Mouse (Mus musculus) activated CD4-positive, CD25-positive, alpha-beta regulatory T cell, adult 4 months (primary cell): ENCODE measurements around the gene Bcl6. TPM values are rescaled to one million over a fixed set of nuclear protein-coding genes. Genes with fewer than 3 reads are reported as not detected.
A peak's percentile ranks its signal among the peaks of the same experiment; 100 is the strongest.

ENCODE experiments used
- ATAC-seq: one replicate; pipeline ENCODE4 v1.8.0; 2017
- polyA plus RNA-seq, 2 experiments: library from polyadenylated mRNA; unstranded; fragments of 100-300 nt; shearing (Covaris generic); gene quantifications; one replicate each; pipeline ENCODE4 v1.2.1; 2017

Gene Bcl6
- polyA plus RNA-seq, 2 experiments from 2014 or later, result 4.3 to 12.9 TPM

GRCm38 (mm10) chr16:23972126-23972740 is 16.4 kb downstream of the Bcl6 start:
- ATAC-seq, result no peak

GRCm38 (mm10) chr16:23969919-23970318 is 18.7 kb downstream of the Bcl6 start:
- ATAC-seq, result no peak

GRCm38 (mm10) chr16:23968888-23969287 is 19.8 kb downstream of the Bcl6 start:
- no peak for ATAC-seq

GRCm38 (mm10) chr16:23967301-23967700 is 21.4 kb downstream of the Bcl6 start:
- no peak for ATAC-seq

GRCm38 (mm10) chr16:23966066-23966465 is 22.6 kb downstream of the Bcl6 start:
- ATAC-seq, result no peak

GRCm38 (mm10) chr16:23964706-23965367 is 23.8 kb downstream of the Bcl6 start:
- no peak for ATAC-seq

DNA sequence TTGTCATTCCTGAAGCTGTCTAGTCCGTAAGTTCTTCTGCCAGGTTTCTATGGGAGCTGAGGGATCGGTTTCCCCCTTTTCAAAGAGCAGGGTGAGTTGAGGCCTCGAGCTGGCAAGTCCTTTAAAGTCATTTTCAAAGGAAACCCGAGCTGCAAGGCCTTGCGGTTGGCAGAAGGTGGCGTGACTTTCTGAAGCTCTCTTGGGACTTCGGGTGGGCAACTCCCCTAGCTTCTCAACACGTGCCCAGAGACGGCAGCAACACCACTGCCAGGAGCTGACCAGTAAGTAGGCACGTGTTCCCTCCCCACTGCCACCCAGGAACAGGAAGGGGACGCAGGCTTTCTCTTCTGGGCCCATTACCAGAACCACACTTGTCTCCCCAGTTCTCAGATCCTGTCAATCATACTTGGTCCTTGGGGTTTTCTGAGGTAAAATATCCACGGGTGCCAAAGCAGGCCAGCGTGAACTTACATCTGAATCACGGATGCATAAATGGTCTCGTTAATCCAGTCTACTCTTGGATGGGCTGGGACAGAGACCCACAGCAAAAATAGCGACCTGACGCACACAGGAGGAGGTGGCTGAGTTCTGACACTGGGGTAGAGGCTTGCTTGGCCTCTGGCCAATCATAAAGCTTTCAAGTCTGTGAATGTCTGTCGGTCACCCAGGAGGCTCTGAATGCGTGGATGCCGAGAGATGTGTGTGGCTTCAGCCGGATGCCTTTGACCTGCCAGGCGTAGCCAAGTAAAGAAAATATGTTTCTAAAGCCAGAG is 24.6 kb downstream of the Bcl6 start:
- no peak for ATAC-seq

DNA sequence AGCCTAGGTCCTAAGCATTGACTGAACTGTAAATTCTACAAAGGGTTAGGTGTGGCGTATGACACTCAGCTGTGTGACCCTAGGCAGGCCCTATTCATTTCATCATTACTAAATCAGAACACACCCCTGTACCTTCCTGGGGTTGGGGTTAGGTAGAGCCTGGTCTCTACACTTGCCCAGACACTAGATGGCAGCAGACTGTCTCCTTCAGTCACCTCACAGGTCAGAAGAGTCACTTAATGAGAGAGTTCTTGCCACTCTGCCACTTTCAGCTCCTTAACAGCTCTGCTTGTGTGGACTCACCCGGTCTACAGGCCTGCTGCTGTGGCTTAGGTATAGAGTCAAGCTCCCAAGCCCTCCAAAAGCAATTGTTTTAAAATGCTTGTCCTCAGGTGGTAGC is 26.3 kb downstream of the Bcl6 start:
- ATAC-seq, result peak; percentile 61

DNA sequence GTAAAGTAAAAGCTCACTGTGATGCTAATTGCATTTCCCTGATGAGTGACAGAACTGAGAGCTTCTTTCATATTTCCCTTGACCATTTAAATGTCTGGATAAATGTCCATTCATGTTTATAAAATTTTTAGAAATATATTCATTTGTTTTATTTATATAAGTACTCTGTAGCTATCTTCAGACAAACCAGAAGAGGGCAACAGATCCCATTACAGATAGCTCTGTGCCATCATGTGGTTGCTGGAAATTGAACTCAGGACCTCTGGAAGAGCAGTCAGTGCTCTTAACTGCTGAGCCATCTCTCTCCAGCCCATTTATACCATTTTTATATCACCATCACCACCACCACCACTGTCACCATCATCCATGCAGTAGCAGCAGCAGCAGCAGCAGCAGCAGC is 29.7 kb downstream of the Bcl6 start:
- ATAC-seq, result no peak

DNA sequence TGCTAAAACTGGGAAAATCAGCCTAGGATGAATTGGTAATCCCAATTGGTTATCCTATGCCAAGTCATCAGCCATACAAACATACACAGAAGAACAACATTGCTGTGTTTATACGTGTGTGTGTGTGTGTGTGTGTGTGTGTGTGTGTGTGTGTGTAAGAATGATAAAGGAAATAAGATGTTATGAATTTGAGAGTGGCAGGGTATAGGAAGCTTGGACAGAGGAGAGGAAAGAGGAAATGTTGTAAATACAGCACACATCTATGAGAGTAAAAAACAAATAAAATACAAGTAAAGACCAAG is 34.7 kb downstream of the Bcl6 start:
- ATAC-seq, result no peak

- ATAC-seq, result no peak
Measured at GRCm38 (mm10) chr16:23953189-23953958, 35.3 kb downstream of the Bcl6 start.

DNA sequence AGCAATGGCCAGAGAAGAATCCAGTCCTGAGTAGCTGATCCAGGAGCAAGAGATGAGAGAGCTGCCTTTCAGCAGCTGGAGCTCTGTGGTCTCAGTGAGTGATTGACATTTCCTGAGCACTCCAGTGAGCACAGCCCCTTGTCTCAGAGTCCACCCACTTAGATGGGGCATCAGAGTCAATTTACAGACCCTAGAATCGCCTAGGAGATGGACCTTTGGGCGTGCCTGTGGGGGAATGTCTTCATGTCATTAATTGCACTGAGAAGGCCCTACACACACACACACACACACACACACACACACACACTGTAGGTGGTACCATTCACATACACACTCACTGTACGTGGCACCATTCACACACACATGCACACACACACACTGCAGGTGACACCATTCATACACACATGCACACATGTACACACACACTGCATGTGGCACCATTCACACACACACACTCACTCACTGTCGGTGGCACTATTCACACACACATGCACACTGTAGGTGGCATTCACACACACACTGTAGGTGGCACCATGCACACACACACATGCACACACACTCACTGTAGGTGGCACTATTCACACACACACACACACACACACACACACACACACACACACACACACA is 36.4 kb downstream of the Bcl6 start:
- no peak for ATAC-seq

GRCm38 (mm10) chr16:23947654-23948053 is 41.0 kb downstream of the Bcl6 start:
- ATAC-seq, result no peak

- no peak for ATAC-seq
Measured at GRCm38 (mm10) chr16:23944801-23945200, 43.9 kb downstream of the Bcl6 start.

- no peak for ATAC-seq
Measured at GRCm38 (mm10) chr16:23934397-23934796, 54.3 kb downstream of the Bcl6 start.

DNA sequence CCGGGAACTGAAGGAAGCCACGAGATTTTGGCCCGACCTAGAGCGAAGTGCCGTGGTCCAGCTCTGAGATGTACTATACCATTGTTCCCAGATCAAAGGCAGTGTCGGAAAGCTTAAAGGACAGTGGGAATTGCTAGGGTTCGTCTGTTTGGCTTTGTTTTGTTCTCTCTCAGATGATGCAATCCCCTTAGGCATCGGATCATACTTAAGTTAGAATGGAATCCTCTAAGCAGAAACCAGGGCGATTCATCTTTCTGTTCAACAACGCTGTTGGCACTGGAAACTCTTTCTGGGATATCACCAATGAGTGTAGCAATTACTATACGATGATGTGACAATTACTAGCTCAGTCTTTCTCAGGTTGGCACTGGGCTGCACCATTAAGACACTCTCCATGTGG is 56.4 kb downstream of the Bcl6 start, which contains the start of gene Rtp2:
Gene Rtp2, minus strand, starts transcription at position 101 of the 400 bp plus-strand sequence.
- ATAC-seq, result no peak

DNA sequence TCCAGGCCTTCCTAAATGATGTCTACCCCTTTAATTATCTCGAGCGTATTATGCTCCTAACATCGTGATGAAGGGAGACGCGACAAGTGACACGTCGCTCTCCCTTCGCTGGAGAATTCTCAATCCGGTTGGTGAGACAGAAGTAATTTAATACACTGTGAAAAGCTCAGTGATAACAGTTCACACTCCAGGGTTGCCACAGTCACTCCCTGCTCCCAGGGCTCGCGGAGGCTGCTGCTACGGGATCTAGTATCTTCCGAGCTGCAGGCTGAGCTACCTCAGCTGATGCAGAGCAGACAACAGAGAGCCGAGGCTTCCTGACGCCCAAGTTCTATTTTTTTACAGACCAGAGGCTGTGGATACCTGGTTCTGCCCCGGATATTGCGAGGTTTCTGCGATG is 57.4 kb downstream of the Bcl6 start:
- no peak for ATAC-seq

- ATAC-seq, result no peak
Measured at GRCm38 (mm10) chr16:23930426-23931073, 58.1 kb downstream of the Bcl6 start.

DNA sequence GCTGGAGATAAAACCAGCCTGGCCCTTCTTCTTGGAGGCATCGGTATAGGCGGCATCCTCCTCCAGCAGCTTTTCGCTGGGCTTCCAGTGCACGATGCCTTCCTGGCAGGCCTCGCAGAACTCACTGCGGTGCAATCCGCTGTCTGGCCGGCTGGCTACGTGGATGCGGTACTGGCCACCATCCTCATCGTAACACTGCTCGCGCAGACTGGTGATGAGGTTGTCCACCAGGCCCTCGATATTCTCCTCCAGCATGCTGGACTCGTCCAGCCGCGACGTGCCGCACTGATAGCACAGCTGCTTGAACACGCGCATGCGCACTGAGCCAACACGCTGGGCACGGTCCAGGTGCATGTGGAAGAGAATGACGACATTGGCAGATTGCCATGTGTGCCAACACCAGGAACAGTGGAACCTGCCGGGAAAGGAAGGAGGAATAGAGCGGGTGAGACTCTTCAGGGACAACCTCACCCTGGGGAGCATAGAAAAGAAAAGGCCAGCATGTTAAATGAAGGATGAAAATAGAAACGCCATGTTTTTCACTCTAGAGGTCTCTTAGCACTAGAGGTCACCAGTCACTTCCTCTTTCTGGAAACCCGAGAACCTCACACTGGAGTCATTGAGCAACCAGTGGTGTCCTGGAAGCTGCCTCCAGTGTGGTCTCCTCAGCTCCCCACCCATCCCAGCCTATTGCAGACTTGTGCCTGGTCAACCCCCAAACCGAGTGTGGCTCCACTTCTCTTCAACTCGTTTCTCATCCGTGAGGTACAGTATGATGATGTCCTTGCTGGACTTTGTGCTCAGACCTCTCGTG is 61.1 kb downstream of the Bcl6 start:
- ATAC-seq, result no peak

- ATAC-seq, result no peak
Measured at GRCm38 (mm10) chr16:23922906-23923305, 65.7 kb downstream of the Bcl6 start.

DNA sequence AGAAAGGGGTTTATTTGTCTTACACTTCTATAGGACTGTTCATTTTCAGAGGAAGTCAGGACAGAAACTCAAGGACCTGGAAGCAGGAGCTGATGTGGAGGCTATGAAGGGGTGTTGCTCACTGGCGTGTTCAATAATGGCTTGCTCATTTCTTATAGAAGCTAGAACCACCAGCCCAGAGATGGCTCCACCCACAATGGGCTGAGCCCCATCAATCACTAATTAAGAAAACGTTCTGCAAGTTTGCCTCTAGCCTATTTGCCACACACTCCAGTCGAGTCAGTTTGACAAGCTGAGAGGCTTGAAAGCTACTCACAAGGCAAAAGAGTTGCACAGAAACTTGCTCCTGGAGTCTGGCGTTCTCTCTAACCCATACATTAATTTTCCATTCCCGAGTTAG is 67.0 kb downstream of the Bcl6 start:
- no peak for ATAC-seq
